Mouse (Mus musculus) C3H10T1/2 (cell line): ENCODE measurements around the gene Ppp1cb. TPM values are rescaled to one million over a fixed set of nuclear protein-coding genes. Genes with fewer than 3 reads are reported as not detected.

Experiments used
- polyA plus RNA-seq, 2 experiments: library from polyadenylated mRNA; unstranded; fragments of >200 nt; fragmentation: generic; extraction: Trizol; gene quantifications; one replicate each; pipeline ENCODE4 v1.2.1; 2012; ENCODE audit warnings: missing spikeins in 2 of 2

The Ppp1cb gene
- polyA plus RNA-seq = 10 to 100 TPM in 1 of 2 experiments, 1 to 10 TPM in 1; 4.2 to 33.6 TPM

GRCm38 (mm10) chr5:32458408-32459143, at the start of gene Ppp1cb:
Gene Ppp1cb, plus strand, starts transcription at chr5:32458843.

Other genes with a start within 250 kb of the Ppp1cb start
- gene Plb1, start 226.1 kb upstream of the Ppp1cb start, polyA plus RNA-seq = 1 to 10 TPM in 1 of 2 experiments, under 1 TPM in 1; 0.60 to 3.9 TPM
- gene Yes1, start 152.3 kb downstream of the Ppp1cb start, polyA plus RNA-seq = 1 to 10 TPM in 1 of 2 experiments, under 1 TPM in 1; 0.12 to 1.4 TPM